Mouse (Mus musculus) lung, postnatal 0 days (tissue): Measurements from ENCODE around the gene Lrmda.

Experiments used
- CTCF ChIP-seq: IDR thresholded peaks from 2 replicates; pipeline ENCODE4 v1.5.1; 2016; ENCODE audit warnings: antibody characterized with exemption, mild to moderate bottlenecking
- EP300 ChIP-seq: IDR thresholded peaks from 2 replicates; pipeline ENCODE4 v1.6.1; 2016; ENCODE audit warnings: antibody characterized with exemption, mild to moderate bottlenecking, control low read depth

DNA sequence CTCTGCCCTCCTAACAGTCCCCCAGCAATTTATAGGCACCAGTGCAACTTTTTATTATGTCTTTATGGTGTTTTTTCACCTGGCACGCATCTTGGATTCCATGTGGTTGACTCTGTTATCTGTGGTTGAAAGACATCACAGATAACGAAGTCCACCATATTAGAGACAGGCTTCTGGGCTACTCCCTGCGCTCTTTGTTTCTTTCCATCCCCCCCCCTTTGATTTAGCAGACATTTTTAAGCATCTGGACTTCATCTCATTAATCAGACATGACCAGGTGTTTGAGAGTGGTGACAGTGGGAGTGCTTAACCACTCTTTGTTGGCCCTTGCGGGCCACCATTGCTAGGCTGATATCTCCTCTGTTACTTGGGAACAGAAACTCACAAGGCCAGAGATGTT lies 71.8 kb downstream of the Lrmda start:
- TF ChIP-seq EP300 (no peak), CTCF (no peak)
